Mouse (Mus musculus) heart, adult 10 weeks (tissue): ENCODE results near the gene Actn3. TPM values are rescaled to one million over a fixed set of nuclear protein-coding genes. Genes with fewer than 3 reads are reported as not detected.

ENCODE experiments used
- polyA plus RNA-seq: library from polyadenylated mRNA; stranded (reverse); fragments of 350-450 nt; fragmentation: Illumina TruSeq; extraction: RNeasy Lipid Tissue Mini Kit (QIAGEN cat#74804); gene quantifications from one replicate; pipeline ENCODE4 v1.2.3, GENCODE M21; 2014; ENCODE audit warnings: low read depth, low replicate concordance

Gene Actn3
- polyA plus RNA-seq = 0.71 TPM

DNA sequence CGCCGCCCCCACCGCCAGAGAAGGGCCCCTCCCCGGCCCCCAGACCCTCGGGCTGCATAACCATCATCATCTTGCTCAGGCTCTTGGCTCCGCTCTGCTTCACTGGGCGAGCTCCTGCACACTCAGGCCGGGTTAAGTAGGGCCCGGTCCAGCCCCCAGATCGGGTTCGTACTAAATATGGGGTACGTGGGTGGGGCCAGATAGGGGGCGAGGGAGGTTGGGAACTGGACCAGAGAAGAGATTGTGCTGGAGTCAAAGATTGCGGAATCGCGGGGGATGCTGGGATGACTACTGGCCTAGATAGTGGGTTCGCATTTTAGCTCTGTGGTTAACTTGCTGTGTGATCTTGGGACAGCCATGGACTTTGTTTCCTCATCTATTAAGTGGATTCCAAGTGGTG lies at the start of gene Actn3:
Gene Actn3, minus strand, starts transcription at position 125 of the 400 bp plus-strand sequence.

DNA sequence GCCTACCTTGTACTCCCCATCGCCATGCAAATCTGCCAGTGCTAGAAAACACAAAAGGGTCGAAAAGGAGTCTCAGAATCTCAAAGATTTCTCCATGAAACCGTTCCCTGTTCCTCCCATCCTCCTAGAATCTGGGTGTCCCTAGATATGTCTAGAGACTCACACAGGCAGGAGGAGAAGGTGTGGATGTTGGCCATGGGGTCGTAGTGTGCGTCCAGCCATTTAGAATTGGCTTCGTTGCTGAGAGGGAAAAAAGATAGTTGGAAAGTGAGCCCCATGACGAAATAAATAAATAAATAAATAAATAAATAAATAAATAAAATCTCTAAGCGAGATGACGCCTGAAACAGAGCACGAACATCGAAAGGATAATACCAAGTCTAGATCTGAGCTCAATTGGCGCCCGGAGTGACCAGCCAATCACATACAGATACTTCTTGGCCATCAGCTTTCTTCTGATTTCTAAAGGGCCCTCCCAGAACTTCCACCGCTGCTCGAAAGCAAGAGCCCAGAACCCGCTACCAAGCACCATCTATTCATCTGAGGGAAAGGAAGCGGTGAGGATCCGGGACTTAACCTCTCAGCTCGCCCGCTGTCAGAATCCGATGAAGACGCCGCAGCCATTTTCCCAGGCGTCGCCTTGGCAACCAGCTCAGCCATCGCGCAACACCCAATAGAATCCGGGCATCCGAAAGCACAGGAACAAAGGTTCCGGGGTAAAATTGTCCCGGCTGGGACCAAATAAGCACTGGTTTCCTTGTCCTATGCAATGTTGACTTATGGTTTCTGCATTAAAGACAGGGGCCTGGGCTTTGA lies 28.5 kb upstream of the Actn3 start, which contains the start of gene Bbs1:
Gene Bbs1, minus strand, starts transcription at position 650 of the 816 bp plus-strand sequence.

DNA sequence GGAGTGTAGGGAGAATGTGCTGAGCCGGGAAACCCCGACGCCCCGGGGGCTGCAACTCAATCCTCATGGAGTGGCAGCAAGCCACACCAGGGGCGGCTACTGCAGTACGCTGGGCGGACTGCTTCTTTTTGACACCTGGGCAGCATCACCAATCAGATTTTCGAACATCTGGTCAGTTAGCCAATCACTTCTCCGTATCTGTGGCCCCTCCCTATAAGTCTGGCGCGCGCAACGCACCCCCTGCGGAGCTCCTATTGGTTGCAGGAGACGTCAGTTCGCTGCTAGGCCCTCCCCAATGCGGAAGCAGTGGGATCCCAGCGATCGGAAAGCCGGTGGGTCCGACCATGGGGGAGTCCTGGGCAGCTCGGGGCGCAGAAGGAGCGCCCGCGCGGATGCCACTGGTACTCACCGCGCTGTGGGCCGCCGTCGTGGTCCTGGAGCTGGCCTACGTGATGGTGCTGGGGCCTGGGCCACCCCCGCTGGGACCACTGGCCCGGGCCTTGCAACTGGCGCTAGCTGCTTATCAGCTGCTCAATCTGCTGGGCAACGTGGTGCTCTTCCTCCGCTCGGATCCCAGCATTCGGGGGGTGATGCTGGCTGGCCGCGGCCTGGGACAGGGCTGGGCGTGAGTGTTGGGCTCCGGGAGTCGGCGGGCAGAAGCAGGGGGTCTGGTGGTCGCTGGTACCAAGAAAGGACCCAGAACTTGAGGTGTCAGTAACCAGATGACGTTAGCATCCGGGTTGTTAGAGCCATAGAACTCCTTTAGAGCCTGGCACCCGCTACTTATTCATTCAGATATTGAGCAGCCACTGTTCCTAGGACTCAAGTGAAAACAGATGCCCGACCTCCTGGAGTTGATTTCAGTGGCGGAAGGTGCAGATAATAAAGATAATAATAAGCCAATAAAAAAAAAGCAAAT lies 955 bp upstream of the Actn3 start, which contains the start of gene Zdhhc24:
Gene Zdhhc24, plus strand, starts transcription at position 264 of the 919 bp plus-strand sequence.

DNA sequence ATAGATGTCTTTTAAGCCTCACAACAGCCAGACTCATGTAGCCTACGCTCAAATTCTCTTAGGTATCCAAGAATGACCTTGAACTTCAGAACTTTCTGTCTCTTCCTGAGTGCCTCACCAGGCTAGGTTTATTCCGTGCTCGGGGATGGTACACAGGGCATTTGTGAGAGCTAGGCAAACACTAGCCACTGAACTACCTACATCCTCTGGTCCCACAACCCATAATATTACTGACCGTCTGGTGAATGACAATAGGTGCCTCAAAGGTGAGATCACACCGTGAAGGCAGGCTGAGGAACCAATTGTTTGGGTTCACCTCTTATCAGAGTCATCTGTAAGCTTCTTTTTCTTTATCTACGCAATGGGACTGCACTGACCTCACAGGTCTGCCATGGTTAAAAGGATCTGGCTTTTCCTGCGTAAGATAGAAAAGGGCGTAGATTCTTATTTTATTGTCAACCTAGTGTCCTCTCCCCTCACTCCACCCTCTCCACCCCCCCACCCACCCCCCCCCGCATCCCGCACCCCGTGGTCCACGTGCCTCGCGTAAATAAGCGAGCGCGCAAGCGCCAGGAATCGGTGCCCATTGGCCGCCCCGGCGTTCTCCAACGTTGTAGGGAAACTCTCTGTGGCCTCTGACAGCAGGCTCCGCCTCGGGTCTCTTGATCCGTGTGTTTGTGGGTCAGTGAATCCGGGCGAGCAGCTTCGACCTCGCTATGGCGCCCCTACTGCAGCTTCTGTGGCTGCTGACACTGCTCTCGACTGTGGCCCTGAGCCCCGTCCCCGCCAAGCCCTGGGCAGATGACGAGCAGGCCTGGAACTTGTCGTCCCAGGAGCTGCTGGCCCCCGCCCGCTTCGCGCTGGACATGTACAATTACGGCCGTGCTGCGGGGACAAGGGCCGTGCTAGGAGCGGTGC lies 22.9 kb downstream of the Actn3 start, which contains the start of gene Ctsf:
Gene Ctsf, plus strand, starts transcription at position 579 of the 918 bp plus-strand sequence.

DNA sequence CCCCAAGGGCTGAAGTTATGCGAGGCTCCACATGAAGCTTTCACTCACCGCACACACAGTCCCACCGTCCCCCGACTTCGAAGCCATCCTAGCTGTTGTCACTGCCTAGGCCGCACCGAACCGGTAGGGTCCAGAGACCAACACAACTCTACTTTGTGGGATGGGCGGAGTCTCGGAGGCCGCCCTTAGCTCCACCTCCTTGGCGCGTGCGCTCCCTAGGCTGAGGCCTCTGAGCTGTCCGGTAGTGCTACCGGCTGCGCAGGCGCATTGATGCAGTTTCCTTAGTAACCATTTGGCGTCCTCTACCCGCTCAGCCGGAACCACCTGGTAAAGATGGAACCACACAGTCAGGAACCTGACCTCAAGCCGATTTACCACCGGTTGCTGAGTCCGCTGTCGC lies 38.6 kb downstream of the Actn3 start, which contains the start of the genes Ccs and Ccdc87:
Gene Ccs, minus strand, starts transcription at position 184 of the 400 bp plus-strand sequence.
Gene Ccdc87, plus strand, starts transcription at position 218 of the 400 bp plus-strand sequence.

Other genes starting within 250 kb of the Actn3 start
- gene Gm960, start 179.2 kb downstream of the Actn3 start, polyA plus RNA-seq = not detected
- gene Sptbn2, start 166.7 kb downstream of the Actn3 start, polyA plus RNA-seq = 0.24 TPM
- 9.1 TPM for gene Rbm4b, start 121.4 kb downstream of the Actn3 start, polyA plus RNA-seq
- 22.9 TPM for gene Rbm4, start 84.0 kb downstream of the Actn3 start, polyA plus RNA-seq
- 9.5 TPM for gene Gm21992, start 66.3 kb downstream of the Actn3 start, polyA plus RNA-seq
- 11.5 TPM for gene Rbm14, start 66.3 kb downstream of the Actn3 start, polyA plus RNA-seq
- gene Ccs, start 38.6 kb downstream of the Actn3 start, polyA plus RNA-seq = 33.2 TPM
- not detected for gene Ccdc87, start 38.5 kb downstream of the Actn3 start, polyA plus RNA-seq
- gene Ctsf, start 22.8 kb downstream of the Actn3 start, polyA plus RNA-seq = 63.9 TPM
- 4.5 TPM for gene Zdhhc24, start 759 bp upstream of the Actn3 start, polyA plus RNA-seq
- 2.6 TPM for gene Bbs1, start 28.7 kb upstream of the Actn3 start, polyA plus RNA-seq
- 24.4 TPM for gene Dpp3, start 50.4 kb upstream of the Actn3 start, polyA plus RNA-seq
- gene Peli3, start 65.2 kb upstream of the Actn3 start, polyA plus RNA-seq = 2.7 TPM
- gene Mrpl11, start 84.2 kb upstream of the Actn3 start, polyA plus RNA-seq = 87.5 TPM
- 0.81 TPM for gene Npas4, start 112.4 kb upstream of the Actn3 start, polyA plus RNA-seq
- gene Slc29a2, start 146.0 kb upstream of the Actn3 start, polyA plus RNA-seq = 14.6 TPM
- 42.6 TPM for gene B4gat1, start 160.9 kb upstream of the Actn3 start, polyA plus RNA-seq
- 1.0 TPM for gene AC124502.3, start 161.0 kb upstream of the Actn3 start, polyA plus RNA-seq
- gene Brms1, start 163.4 kb upstream of the Actn3 start, polyA plus RNA-seq = 19.7 TPM
- 1.7 TPM for gene Rin1, start 172.6 kb upstream of the Actn3 start, polyA plus RNA-seq
- gene Cd248, start 190.2 kb upstream of the Actn3 start, polyA plus RNA-seq = 10.5 TPM
- 2.0 TPM for gene Tmem151a, start 207.6 kb upstream of the Actn3 start, polyA plus RNA-seq
- 90.7 TPM for gene Yif1a, start 210.6 kb upstream of the Actn3 start, polyA plus RNA-seq
- gene Cnih2, start 220.6 kb upstream of the Actn3 start, polyA plus RNA-seq = 0.34 TPM
- gene Rab1b, start 229.2 kb upstream of the Actn3 start, polyA plus RNA-seq = 163 TPM
- 41.4 TPM for gene Klc2, start 240.7 kb upstream of the Actn3 start, polyA plus RNA-seq